In genomic region chr1:36598411-36598810, GRCm38 (mm10) we compare ENCODE assay signal across 34 mouse cellular contexts. TPM values are rescaled to one million over a fixed set of nuclear protein-coding genes. Genes with fewer than 3 reads are reported as not detected.
"Had no signal": no experiment of that assay in that cellular context is flagged by ENCODE, and none has a peak within 500 bp of the region (broad histone marks: within the 10 kb centered on the region; RNA-seq: fewer than 3 reads in every experiment).

No protein-coding gene starts in this region.

- H3K9ac ChIP-seq: embryonic facial prominence, embryonic 12.5 days; embryonic facial prominence, embryonic 13.5 days; embryonic facial prominence, embryonic 15.5 days; forebrain, embryonic 12.5 days; forebrain, embryonic 13.5 days; forebrain, embryonic 15.5 days; forebrain, postnatal 0 days had no signal

- H3K9me3 ChIP-seq: embryonic facial prominence, embryonic 10.5 days; embryonic facial prominence, embryonic 12.5 days; embryonic facial prominence, embryonic 13.5 days; embryonic facial prominence, embryonic 15.5 days; forebrain, embryonic 10.5 days; forebrain, embryonic 12.5 days; forebrain, embryonic 13.5 days; forebrain, embryonic 15.5 days had no signal

- ATAC-seq: forebrain, embryonic 13.5 days; forebrain, embryonic 14.5 days; forebrain, embryonic 15.5 days; forebrain, embryonic 16.5 days; forebrain, postnatal 0 days had no signal

- H3K27ac ChIP-seq: embryonic facial prominence, embryonic 10.5 days; embryonic facial prominence, embryonic 12.5 days; embryonic facial prominence, embryonic 13.5 days; embryonic facial prominence, embryonic 15.5 days; forebrain, embryonic 10.5 days; forebrain, embryonic 12.5 days; forebrain, embryonic 13.5 days; forebrain, embryonic 15.5 days; gastrocnemius, adult 2 months; heart, adult 2 months had no signal

- H3K4me2 ChIP-seq: embryonic facial prominence, embryonic 12.5 days; embryonic facial prominence, embryonic 13.5 days; embryonic facial prominence, embryonic 15.5 days; forebrain, embryonic 12.5 days; forebrain, embryonic 13.5 days; forebrain, embryonic 15.5 days had no signal

- DNase-seq: cerebellum, adult 8-10 months; cerebellum, adult 9-10 months; cerebellum, adult 9-11 months; cerebellum, postnatal 10 days; cerebellum, postnatal 14 days; cerebellum, postnatal 25 days; cerebellum, postnatal 36 days; embryo, embryonic 11 days; forebrain, postnatal 0 days; gastrocnemius, adult 2 months; gastrocnemius, postnatal 10 days; gastrocnemius, postnatal 14 days; gastrocnemius, postnatal 25 days; gastrocnemius, postnatal 36 days; heart, adult 11 months; heart, adult 18-20 months; heart, adult 2 months had no signal

- H3K4me3 ChIP-seq: embryonic facial prominence, embryonic 10.5 days; embryonic facial prominence, embryonic 12.5 days; embryonic facial prominence, embryonic 13.5 days; embryonic facial prominence, embryonic 15.5 days; erythroblast, embryonic 14.5 days; forebrain, embryonic 10.5 days; forebrain, embryonic 12.5 days; forebrain, embryonic 13.5 days; forebrain, embryonic 15.5 days; gastrocnemius, adult 2 months; heart, adult 2 months had no signal

- H3K27me3 ChIP-seq: embryonic facial prominence, embryonic 12.5 days; embryonic facial prominence, embryonic 13.5 days; embryonic facial prominence, embryonic 15.5 days; forebrain, embryonic 12.5 days; forebrain, embryonic 13.5 days; forebrain, embryonic 15.5 days had no signal

- H3K36me3 ChIP-seq: embryonic facial prominence, embryonic 10.5 days; embryonic facial prominence, embryonic 12.5 days; embryonic facial prominence, embryonic 13.5 days; embryonic facial prominence, embryonic 15.5 days; forebrain, embryonic 10.5 days; forebrain, embryonic 12.5 days; forebrain, embryonic 15.5 days had no signal

RNA-seq across cellular contexts. Expression of gene Gm42417, which starts 59.2 kb away (rescaled TPM):
- total RNA-seq: common myeloid progenitor, adult 5-6 weeks had no signal
- polyA plus RNA-seq: embryonic facial prominence, embryonic 11.5 days; embryonic facial prominence, embryonic 13.5 days; embryonic facial prominence, embryonic 14.5 days; erythroblast, embryonic 14.5 days; forebrain, embryonic 10.5 days; forebrain, embryonic 11.5 days; forebrain, embryonic 14.5 days; forebrain, embryonic 15.5 days; frontal cortex, adult 2 months; gonadal fat pad, adult 2 months; heart, adult 2 months had no signal
